Mouse (Mus musculus) ES-Bruce4 (cell line): ENCODE measurements around the gene Slc25a12.

Source experiments
- CTCF ChIP-seq: IDR thresholded peaks from one replicate; pipeline ENCODE4 v1.8.1; 2011; ENCODE audit warnings: low read depth, low read length
- EP300 ChIP-seq: IDR thresholded peaks from 2 replicates; pipeline ENCODE4 v1.6.1; 2011; ENCODE audit warnings: low read depth, low read length; ENCODE audit not compliant: insufficient read depth
- POLR2A ChIP-seq: IDR thresholded peaks from one replicate; pipeline ENCODE4 v1.8.1; 2011; ENCODE audit warnings: low read length; ENCODE audit not compliant: insufficient read depth

- no peak for TF ChIP-seq CTCF
- TF ChIP-seq POLR2A, result no peak
- no peak for TF ChIP-seq EP300
Measured at GRCm38 (mm10) chr2:71275734-71276133, 91.8 kb downstream of the Slc25a12 start.
